Mouse (Mus musculus) neural tube, embryonic 11.5 days (tissue): ENCODE data around the gene Fam221b. TPM values are rescaled to one million over a fixed set of nuclear protein-coding genes. Genes with fewer than 3 reads are reported as not detected.

Source experiments
- ATAC-seq: fragments of 200-750 bp; cut with Nextera tagmentation; 2 replicates; pipeline ENCODE4 v1.8.0; 2017; ENCODE audit warnings: moderate number of reproducible peaks, mild to moderate bottlenecking, moderate TSS enrichment, moderate library complexity; ENCODE audit not compliant: insufficient read depth, low FRiP score, low TSS enrichment
- DNase-seq: peaks from one replicate; pipeline ENCODE4 v3.0.0-alpha.2; 2015; ENCODE audit warnings: low spot score
- H3K27ac ChIP-seq: fragments of 300-500 bp; sonication (generic); 2 replicates; pipeline ENCODE4 v1.5.1; 2014; ENCODE audit warnings: low read depth, mild to moderate bottlenecking, low read length
- H3K27me3 ChIP-seq: fragments of 300-500 bp; sonication (generic); 2 replicates; pipeline ENCODE4 v1.6.1; 2014; ENCODE audit warnings: mild to moderate bottlenecking, low read length, mixed read lengths; ENCODE audit not compliant: control insufficient read depth, insufficient read depth
- H3K36me3 ChIP-seq: fragments of 300-500 bp; sonication (generic); 2 replicates; pipeline ENCODE4 v1.6.1; 2014; ENCODE audit warnings: mild to moderate bottlenecking, low read length, moderate library complexity, mixed read lengths; ENCODE audit not compliant: control insufficient read depth, insufficient read depth
- H3K4me1 ChIP-seq: fragments of 300-500 bp; sonication (generic); 2 replicates; pipeline ENCODE4 v1.6.1; 2014; ENCODE audit warnings: low read length, mixed read lengths; ENCODE audit not compliant: control insufficient read depth, insufficient read depth
- H3K4me2 ChIP-seq: fragments of 300-500 bp; sonication (generic); 2 replicates; pipeline ENCODE4 v1.6.1; 2014; ENCODE audit warnings: low read depth, mild to moderate bottlenecking, moderate library complexity
- H3K4me3 ChIP-seq: fragments of 300-500 bp; sonication (generic); 2 replicates; pipeline ENCODE4 v1.5.1; 2014; ENCODE audit warnings: low read depth, low read length
- H3K9ac ChIP-seq: fragments of 300-500 bp; sonication (generic); 2 replicates; pipeline ENCODE4 v1.6.1; 2014; ENCODE audit warnings: mild to moderate bottlenecking, low read length
- H3K9me3 ChIP-seq: fragments of 300-500 bp; sonication (generic); 2 replicates; pipeline ENCODE4 v1.6.1; 2016; ENCODE audit warnings: low read length; ENCODE audit not compliant: control insufficient read depth
- WGBS: fragments of 180-500 bp; shearing (Covaris S2); extraction: QIAGEN DNeasy Blood & Tissue Kit; methylation state at CpG from one replicate; pipeline ENCODE4 v1.1.7; 2014; 5-methylcytosine and 5-hydroxymethylcytosine counted together
- polyA plus RNA-seq: library from polyadenylated mRNA; unstranded; fragments of >200 nt; fragmentation: Nextera tagmentation; extraction: Ambion mirVana; gene quantifications from 2 replicates; pipeline ENCODE4 v1.2.1, GENCODE M21; 2014

Gene Fam221b
- polyA plus RNA-seq, 1 experiment from 2014 or later: 2.4 TPM

- no peaks in the 10 kb centered on the region for H3K27me3 ChIP-seq
- no peak overlapping the region; the same call in 1 of the 2 replicates for H3K9ac ChIP-seq
- peak overlapping the region; percentile 32 for H3K4me2 ChIP-seq
- H3K4me1 ChIP-seq: peaks cover 7% of the 10 kb centered on the region; the same call in 1 of the 2 replicates
- no peak overlapping the region for H3K4me3 ChIP-seq
- DNase-seq (no peak), ATAC-seq (no peak)
- H3K36me3 ChIP-seq: no peaks in the 10 kb centered on the region; the same call in 1 of the 2 replicates
- WGBS: 94% methylated on average over 4 of the region's 4 CpGs
- no peaks in the 10 kb centered on the region for H3K9me3 ChIP-seq
- no peak overlapping the region for H3K27ac ChIP-seq
Measured at GRCm38 (mm10) chr4:43652726-43653125, 16.2 kb downstream of the Fam221b start.

DNA sequence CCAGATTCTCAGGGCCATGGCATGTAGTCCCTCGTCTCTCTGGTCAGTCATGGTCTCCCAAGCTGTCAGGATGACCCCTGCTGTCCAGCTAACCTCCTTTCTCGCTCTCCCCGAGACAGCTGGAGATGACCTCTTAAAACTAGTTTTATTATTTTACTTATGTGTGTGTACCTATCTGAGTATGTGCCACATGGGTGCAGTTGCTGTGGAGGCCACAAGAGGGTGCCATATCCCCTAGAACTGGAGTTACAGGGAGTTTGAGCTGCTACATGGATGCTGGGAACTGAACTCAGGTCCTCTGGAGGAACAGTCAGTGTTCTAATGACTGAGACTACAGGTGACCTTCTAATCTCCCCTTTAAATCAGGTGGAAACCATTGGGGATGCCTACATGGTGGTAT is 19.2 kb downstream of the Fam221b start:
- no peak for ATAC-seq
- H3K27ac ChIP-seq: no peak overlapping the region
- H3K4me3 ChIP-seq: no peak overlapping the region
- no peaks in the 10 kb centered on the region for H3K27me3 ChIP-seq
- 91% methylated on average over 3 of the region's 3 CpGs for WGBS
- no peak overlapping the region for H3K4me2 ChIP-seq
- H3K9me3 ChIP-seq: no peaks in the 10 kb centered on the region
- H3K4me1 ChIP-seq: no peaks in the 10 kb centered on the region
- DNase-seq: no peak
- no peaks in the 10 kb centered on the region; the same call in 1 of the 2 replicates for H3K36me3 ChIP-seq
- no peak overlapping the region for H3K9ac ChIP-seq

GRCm38 (mm10) chr4:43640491-43640890 is 28.5 kb downstream of the Fam221b start:
- H3K4me2 ChIP-seq: no peak overlapping the region
- H3K4me3 ChIP-seq: no peak overlapping the region
- ATAC-seq: no peak
- H3K9me3 ChIP-seq: no peaks in the 10 kb centered on the region
- no peak overlapping the region for H3K27ac ChIP-seq
- no peak overlapping the region for H3K9ac ChIP-seq
- DNase-seq: no peak
- no peaks in the 10 kb centered on the region for H3K36me3 ChIP-seq
- 85% methylated on average over 6 of the region's 6 CpGs for WGBS
- no peaks in the 10 kb centered on the region for H3K27me3 ChIP-seq
- no peaks in the 10 kb centered on the region for H3K4me1 ChIP-seq

GRCm38 (mm10) chr4:43640076-43640475 is 28.9 kb downstream of the Fam221b start:
- ATAC-seq (no peak), DNase-seq (no peak)
- Histone ChIP-seq H3K9me3 (no peaks in the 10 kb centered on the region), H3K4me3 (no peak overlapping the region), H3K9ac (no peak overlapping the region), H3K4me1 (no peaks in the 10 kb centered on the region), H3K36me3 (no peaks in the 10 kb centered on the region), H3K27me3 (no peaks in the 10 kb centered on the region), H3K4me2 (no peak overlapping the region), H3K27ac (no peak overlapping the region)
- 85% methylated on average over 9 of the region's 9 CpGs for WGBS

DNA sequence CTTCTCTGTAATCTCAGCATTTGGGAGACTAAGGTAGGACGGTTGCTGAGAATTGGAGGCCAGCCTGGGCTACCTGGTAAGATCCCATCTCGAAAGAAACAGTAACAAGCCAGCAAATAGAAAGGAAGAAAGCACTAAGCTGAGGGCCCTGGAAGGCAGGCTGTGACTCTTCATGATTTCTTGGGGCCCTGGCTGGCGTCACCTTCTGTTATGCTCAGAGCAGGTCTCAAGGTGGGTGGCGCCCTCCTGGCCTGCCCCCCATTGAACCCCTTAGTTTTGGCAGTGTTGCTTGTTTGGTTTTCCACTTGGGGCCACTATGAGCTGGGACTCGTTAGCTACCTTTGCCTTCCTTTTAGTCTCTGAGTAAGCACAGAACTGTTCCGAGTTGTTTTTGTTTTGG is 32.2 kb downstream of the Fam221b start:
- H3K36me3 ChIP-seq: no peaks in the 10 kb centered on the region
- 78% methylated on average over 6 of the region's 6 CpGs for WGBS
- DNase-seq (no peak), ATAC-seq (no peak)
- H3K9me3 ChIP-seq: no peaks in the 10 kb centered on the region
- no peak overlapping the region for H3K4me2 ChIP-seq
- no peak overlapping the region for H3K27ac ChIP-seq
- peaks cover 16% of the 10 kb centered on the region for H3K4me1 ChIP-seq
- 0 out of 2 replicates have a peak, but pooled peaks cover 2% of the 10 kb centered on the region for H3K27me3 ChIP-seq
- H3K4me3 ChIP-seq: no peak overlapping the region
- H3K9ac ChIP-seq: no peak overlapping the region

DNA sequence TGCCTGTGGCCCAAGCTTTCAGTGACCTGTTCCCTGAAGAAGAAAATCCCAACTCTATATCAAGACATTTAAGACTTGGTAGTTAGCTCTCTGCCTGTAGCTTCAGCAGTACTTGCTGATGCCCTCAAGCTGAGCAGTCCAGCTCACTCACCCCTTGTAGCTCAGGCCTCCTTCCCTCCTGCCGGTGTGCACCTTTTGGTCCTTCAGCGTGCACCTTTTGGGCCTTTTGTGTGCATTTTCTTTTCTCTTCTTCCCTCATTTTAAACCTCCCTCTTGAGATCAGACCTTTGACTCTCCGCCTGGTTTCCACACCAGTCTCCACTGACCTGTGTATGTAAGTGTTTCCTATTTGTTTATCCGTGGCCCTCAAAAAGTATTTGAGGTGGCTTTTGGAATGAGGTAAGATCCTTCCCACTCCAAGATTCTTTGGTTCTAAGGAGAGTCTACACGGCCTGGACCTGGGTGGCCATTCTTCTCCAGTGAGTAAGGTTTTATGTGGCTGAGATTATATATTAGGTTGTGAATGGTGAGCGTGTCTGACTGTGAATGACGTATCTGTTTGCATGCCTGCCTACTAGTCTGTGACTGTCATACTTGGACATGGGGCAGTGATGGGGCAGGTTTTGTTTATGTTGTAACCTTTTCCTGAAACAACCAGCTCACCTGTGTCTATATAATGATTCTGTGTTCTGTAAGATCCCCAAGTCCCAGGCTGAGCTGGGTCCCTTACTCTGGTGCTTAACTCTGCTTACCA is 34.1 kb downstream of the Fam221b start:
- H3K4me3 ChIP-seq: no peak overlapping the region
- no peak overlapping the region for H3K4me2 ChIP-seq
- 84% methylated on average over 7 of the region's 7 CpGs for WGBS
- DNase-seq (no peak), ATAC-seq (no peak)
- H3K36me3 ChIP-seq: no peaks in the 10 kb centered on the region
- H3K4me1 ChIP-seq: peaks cover 16% of the 10 kb centered on the region
- H3K9me3 ChIP-seq: no peaks in the 10 kb centered on the region
- 0 out of 2 replicates have a peak, but pooled peaks cover 2% of the 10 kb centered on the region for H3K27me3 ChIP-seq
- H3K27ac ChIP-seq: no peak overlapping the region
- no peak overlapping the region for H3K9ac ChIP-seq

DNA sequence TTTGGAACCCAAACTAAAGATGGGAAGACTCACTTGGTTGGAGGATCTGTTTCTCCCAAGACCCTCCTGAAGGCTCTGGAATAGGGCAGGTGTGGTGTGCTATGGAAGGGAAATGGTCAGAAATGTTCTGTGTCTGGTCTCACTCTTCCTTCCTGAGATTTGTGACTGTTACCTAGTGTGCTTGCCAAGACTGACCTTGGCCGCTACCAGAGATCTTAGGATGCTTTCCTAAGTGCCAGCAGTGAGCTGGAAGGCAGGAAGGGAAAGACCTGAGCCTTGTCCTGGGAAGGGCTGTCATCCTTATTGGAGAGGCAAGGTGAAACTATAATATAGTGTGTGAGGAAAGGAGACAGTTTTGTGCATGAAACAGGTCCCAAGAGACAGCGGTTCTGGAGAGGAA is 35.2 kb downstream of the Fam221b start:
- H3K27me3 ChIP-seq: 0 out of 2 replicates have a peak, but pooled peaks cover 2% of the 10 kb centered on the region
- no peaks in the 10 kb centered on the region for H3K36me3 ChIP-seq
- ATAC-seq (no peak), DNase-seq (no peak)
- no peaks in the 10 kb centered on the region for H3K9me3 ChIP-seq
- H3K27ac ChIP-seq: no peak overlapping the region
- peaks cover 16% of the 10 kb centered on the region for H3K4me1 ChIP-seq
- peak overlapping the region; percentile 90 for H3K4me2 ChIP-seq
- H3K9ac ChIP-seq: no peak overlapping the region
- WGBS: 93% methylated on average over 2 of the region's 2 CpGs
- no peak overlapping the region for H3K4me3 ChIP-seq

DNA sequence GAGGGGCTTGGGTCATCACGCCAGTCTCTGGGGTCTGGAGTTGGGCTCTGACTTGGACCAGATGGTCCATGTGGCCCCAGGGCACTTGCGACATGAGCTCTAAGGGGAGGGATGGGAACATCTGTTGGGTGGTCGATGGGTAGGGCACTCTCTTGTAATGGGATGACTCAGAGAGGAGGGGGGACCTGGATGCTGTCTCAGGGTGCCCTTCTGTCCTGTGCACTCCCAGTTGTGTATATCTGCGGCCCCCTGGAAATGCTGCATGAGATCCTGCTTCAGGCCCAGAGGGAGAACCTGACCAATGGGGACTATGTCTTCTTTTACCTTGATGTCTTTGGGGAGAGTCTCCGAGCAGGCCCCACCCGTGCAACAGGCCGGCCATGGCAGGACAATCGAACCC is 35.6 kb downstream of the Fam221b start:
- Histone ChIP-seq H3K36me3 (no peaks in the 10 kb centered on the region), H3K9ac (no peak overlapping the region), H3K9me3 (no peaks in the 10 kb centered on the region), H3K27me3 (0 out of 2 replicates have a peak, but pooled peaks cover 2% of the 10 kb centered on the region), H3K27ac (no peak overlapping the region), H3K4me1 (peaks cover 16% of the 10 kb centered on the region), H3K4me2 (peak overlapping the region; percentile 90), H3K4me3 (peak overlapping the region; percentile 63; the same call in 1 of the 2 replicates)
- DNase-seq (no peak), ATAC-seq (no peak)
- 75% methylated on average over 8 of the region's 8 CpGs for WGBS
